Mouse (Mus musculus) cerebellum, adult 18-20 months (tissue): ENCODE results near the gene Olfr937.

Experiments
- DNase-seq, 2 experiments: peaks; one replicate each; pipeline ENCODE4 v3.0.0; 2021

Olfr937 gene

DNA sequence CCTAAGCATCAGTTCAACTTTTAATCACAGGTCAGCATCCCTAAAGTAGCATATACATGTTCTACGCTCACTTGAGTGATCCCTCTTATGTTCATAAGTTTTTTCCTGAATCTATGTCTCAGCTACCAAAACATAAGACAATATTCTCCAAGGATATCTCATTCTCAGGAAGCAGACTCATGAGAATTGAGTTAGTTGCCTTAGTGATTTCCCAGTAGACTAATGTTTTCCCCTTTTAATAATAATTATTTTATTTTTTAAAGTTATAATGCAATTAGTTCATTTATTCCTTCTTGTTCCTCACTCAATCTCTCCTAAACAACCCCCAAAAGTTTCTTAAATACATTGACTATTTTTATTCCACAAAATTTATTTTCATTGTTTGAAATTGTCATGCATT, at the start of gene Olfr937:
Gene Olfr937, minus strand, starts transcription at position 101 of the 400 bp plus-strand sequence.
- DNase-seq: no peak

DNA sequence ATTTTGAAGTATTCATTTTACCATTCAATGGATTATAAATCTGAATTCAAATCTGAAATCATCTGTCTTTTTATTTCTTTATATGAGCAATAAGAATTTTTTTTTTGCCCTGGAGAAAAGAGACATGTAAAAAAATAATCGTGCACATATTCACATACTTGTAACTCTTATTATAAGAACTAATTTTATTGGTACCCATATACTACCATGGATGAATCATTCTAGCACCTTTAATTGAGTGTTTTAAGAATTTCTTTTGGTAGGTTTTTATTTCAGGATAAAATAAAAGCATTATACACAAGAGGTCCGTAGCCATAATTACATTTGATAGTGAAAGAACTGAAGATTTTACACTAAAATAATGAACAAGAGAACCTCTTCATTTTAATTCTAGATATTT, 14.0 kb upstream of the Olfr937 start, which contains the start of gene Olfr938:
Gene Olfr938, minus strand, starts transcription at position 101 of the 400 bp plus-strand sequence.
- DNase-seq: no peak

DNA sequence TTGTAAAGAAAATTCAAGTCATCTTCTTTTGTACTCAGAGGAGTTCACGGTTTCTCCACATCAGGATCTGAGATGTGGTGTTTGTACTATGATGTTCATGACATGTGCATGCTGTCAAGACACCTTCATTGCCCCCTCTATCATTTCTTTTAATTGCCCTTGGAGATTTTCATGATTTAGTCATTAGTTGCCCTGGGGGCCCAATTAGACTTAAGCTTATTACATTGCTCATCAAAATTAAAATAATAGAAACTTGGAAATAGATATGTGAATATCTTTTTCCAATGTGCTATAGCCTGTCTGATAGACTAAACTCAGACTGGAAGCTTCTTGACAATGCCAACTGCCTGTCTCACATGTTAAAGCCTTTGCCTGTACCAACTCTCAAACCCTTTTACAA, 41.5 kb downstream of the Olfr937 start, which contains the start of gene Olfr146:
Gene Olfr146, minus strand, starts transcription at position 101 of the 400 bp plus-strand sequence.
- DNase-seq: no peak
